Mouse (Mus musculus): Measurements from ENCODE around the gene Mfsd14b. TPM values are rescaled to one million over a fixed set of nuclear protein-coding genes. Genes with fewer than 3 reads are reported as not detected.

The Mfsd14b gene
- polyA plus RNA-seq, 1 experiment from 2014 or later, result 55.7 TPM

- 88% methylated on average over 2 of the region's 2 CpGs for WGBS
- no peak for ATAC-seq (replicated peaks; ENCODE audit: low FRiP score)
- H3K27ac ChIP-seq, result no peak overlapping the region
- no peaks in the 10 kb centered on the region for H3K9me3 ChIP-seq (replicated peaks)
- H3K4me2 ChIP-seq, result no peak overlapping the region
- H3K4me1 ChIP-seq, result no peaks in the 10 kb centered on the region
- no peak overlapping the region for H3K9ac ChIP-seq
- no peaks in the 10 kb centered on the region for H3K27me3 ChIP-seq
- H3K36me3 ChIP-seq, result peaks cover 55% of the 10 kb centered on the region
- no peak overlapping the region for H3K4me3 ChIP-seq (replicated peaks)
Measured at GRCm38 (mm10) chr13:65069969-65070368, 42.8 kb downstream of the Mfsd14b start.

- H3K9ac ChIP-seq, result no peak within 1 kb of the TSS
- H3K4me1 ChIP-seq, result no peaks in the 10 kb centered on the region
- H3K36me3 ChIP-seq, result no peaks in the 10 kb centered on the region
- no peak within 1 kb of the TSS for H3K27ac ChIP-seq
- 86% methylated on average over 9 of the region's 9 CpGs for WGBS
- no peak within 1 kb of the TSS for H3K4me2 ChIP-seq
- no peak within 1 kb of the TSS for H3K4me3 ChIP-seq (replicated peaks)
- H3K9me3 ChIP-seq (replicated peaks), result 0 out of 2 replicates have a peak, but pooled peaks cover 4% of the 10 kb centered on the region
- no peaks in the 10 kb centered on the region for H3K27me3 ChIP-seq
- no peak for ATAC-seq (replicated peaks; ENCODE audit: low FRiP score)
Measured at GRCm38 (mm10) chr13:65052660-65053059, 60.1 kb downstream of the Mfsd14b start, which contains the start of gene Prss47. Gene Prss47, minus strand, starts transcription at chr13:65052760.

- 65% methylated on average over 4 of the region's 4 CpGs for WGBS
- Histone ChIP-seq H3K4me3 (replicated peaks) (no peak overlapping the region), H3K4me1 (no peaks in the 10 kb centered on the region), H3K4me2 (no peak overlapping the region), H3K9ac (no peak overlapping the region), H3K27me3 (no peaks in the 10 kb centered on the region), H3K9me3 (replicated peaks) (no peaks in the 10 kb centered on the region), H3K36me3 (no peaks in the 10 kb centered on the region), H3K27ac (no peak overlapping the region)
- no peak for ATAC-seq (replicated peaks; ENCODE audit: low FRiP score)
Measured at GRCm38 (mm10) chr13:65035057-65035456, 77.7 kb downstream of the Mfsd14b start.

GRCm38 (mm10) chr13:65032758-65033157 lies 80.0 kb downstream of the Mfsd14b start, which contains the start of gene Spata31d1c:
Gene Spata31d1c, plus strand, starts transcription at chr13:65033058.
- H3K9me3 ChIP-seq (replicated peaks), result no peaks in the 10 kb centered on the region
- H3K4me2 ChIP-seq, result no peak within 1 kb of the TSS
- ATAC-seq (replicated peaks; ENCODE audit: low FRiP score), result no peak
- H3K4me3 ChIP-seq (replicated peaks), result no peak within 1 kb of the TSS
- no peaks in the 10 kb centered on the region for H3K27me3 ChIP-seq
- H3K36me3 ChIP-seq, result no peaks in the 10 kb centered on the region
- H3K4me1 ChIP-seq, result no peaks in the 10 kb centered on the region
- H3K9ac ChIP-seq, result no peak within 1 kb of the TSS
- no peak within 1 kb of the TSS for H3K27ac ChIP-seq

Other genes starting within 250 kb of the Mfsd14b start
- gene Cntnap3, start 209.0 kb downstream of the Mfsd14b start, polyA plus RNA-seq (2015; fragmentation: Nextera tagmentation; extraction: Ambion mirVana), result 0.15 and 0.21 TPM in 2 replicates
- gene Spata31, start 195.6 kb downstream of the Mfsd14b start, polyA plus RNA-seq (2015; fragmentation: Nextera tagmentation; extraction: Ambion mirVana), result not detected in 2 replicates
- gene Spata31d1c, start 79.9 kb downstream of the Mfsd14b start, polyA plus RNA-seq (2015; fragmentation: Nextera tagmentation; extraction: Ambion mirVana), result not detected in 2 replicates
- gene Prss47, start 60.2 kb downstream of the Mfsd14b start, polyA plus RNA-seq (2015; fragmentation: Nextera tagmentation; extraction: Ambion mirVana), result not detected in 2 replicates
- gene Olfr465-ps1, start 25.1 kb upstream of the Mfsd14b start, polyA plus RNA-seq (2015; fragmentation: Nextera tagmentation; extraction: Ambion mirVana), result not detected in 2 replicates
- gene Olfr466, start 37.3 kb upstream of the Mfsd14b start, polyA plus RNA-seq (2015; fragmentation: Nextera tagmentation; extraction: Ambion mirVana), result not detected in 2 replicates
- not detected in 2 replicates for gene Nlrp4f, start 93.0 kb upstream of the Mfsd14b start, polyA plus RNA-seq (2015; fragmentation: Nextera tagmentation; extraction: Ambion mirVana)
- not detected in 2 replicates for gene Gm10775, start 146.6 kb upstream of the Mfsd14b start, polyA plus RNA-seq (2015; fragmentation: Nextera tagmentation; extraction: Ambion mirVana)
- 10.4 and 11.0 TPM in 2 replicates for gene Zfp369, start 165.8 kb upstream of the Mfsd14b start, polyA plus RNA-seq (2015; fragmentation: Nextera tagmentation; extraction: Ambion mirVana)